Mouse (Mus musculus) myocyte (in vitro differentiated cells): ENCODE results near the gene Prkca. TPM values are rescaled to one million over a fixed set of nuclear protein-coding genes. Genes with fewer than 3 reads are reported as not detected.

ENCODE experiments used
- H3K27me3 ChIP-seq: one replicate; pipeline ENCODE4 v1.6.1; 2011; ENCODE audit not compliant: control insufficient read depth, insufficient read depth, insufficient read length
- H3K36me3 ChIP-seq: one replicate; pipeline ENCODE4 v1.6.1; 2011; ENCODE audit not compliant: control insufficient read depth, insufficient read depth
- H3K4me2 ChIP-seq: one replicate; pipeline ENCODE4 v1.6.1; 2011; ENCODE audit warnings: low read depth, control low read depth
- H3K4me3 ChIP-seq: one replicate; pipeline ENCODE4 v1.5.1; 2011; ENCODE audit warnings: mild to moderate bottlenecking, control low read depth, moderate library complexity
- H3K79me2 ChIP-seq: one replicate; pipeline ENCODE4 v1.6.1; 2011; ENCODE audit not compliant: control insufficient read depth, insufficient read depth
- H3ac ChIP-seq: one replicate; pipeline ENCODE4 v1.6.1; 2011; ENCODE audit not compliant: control insufficient read depth, insufficient read length
- CEBPB ChIP-seq: IDR thresholded peaks from 2 replicates; pipeline ENCODE4 v1.6.1; 2011; ENCODE audit warnings: mild to moderate bottlenecking, moderate library complexity; ENCODE audit not compliant: poor library complexity, insufficient read depth, severe bottlenecking
- E2F4 ChIP-seq: IDR thresholded peaks from one replicate; pipeline ENCODE4 v1.6.1; 2011; ENCODE audit warnings: mild to moderate bottlenecking, control low read depth, moderate library complexity; ENCODE audit not compliant: insufficient read depth
- MAX ChIP-seq: IDR thresholded peaks from one replicate; pipeline ENCODE4 v1.6.1; 2011; ENCODE audit warnings: low read depth, mild to moderate bottlenecking, control low read depth
- MYOD1 ChIP-seq, 3 experiments: IDR thresholded peaks; one replicate each; pipeline ENCODE4 v1.6.1; 2011; ENCODE audit warnings: control low read depth in 2 of 3, low read depth in 2 of 3, mild to moderate bottlenecking in 2 of 3, moderate library complexity in 1 of 3; ENCODE audit not compliant: insufficient read length in 2 of 3, control insufficient read depth in 1 of 3
- MYOG ChIP-seq, 3 experiments: IDR thresholded peaks; one replicate each; pipeline ENCODE4 v1.6.1; 2011; ENCODE audit warnings: control low read depth in 2 of 3, low read depth in 2 of 3, mild to moderate bottlenecking in 2 of 3; ENCODE audit not compliant: insufficient read length in 2 of 3, control insufficient read depth in 1 of 3, insufficient read depth in 1 of 3
- POLR2A ChIP-seq: IDR thresholded peaks from one replicate; pipeline ENCODE4 v1.6.1; 2011; ENCODE audit warnings: low read depth, mild to moderate bottlenecking, control low read depth, moderate library complexity; ENCODE audit not compliant: insufficient read length
- POLR2AphosphoS2 ChIP-seq: IDR thresholded peaks from one replicate; pipeline ENCODE4 v1.6.1; 2011; ENCODE audit warnings: low read depth, control low read depth; ENCODE audit not compliant: insufficient read length
- REST ChIP-seq: IDR thresholded peaks from one replicate; pipeline ENCODE4 v1.6.1; 2011; ENCODE audit warnings: mild to moderate bottlenecking, control low read depth, moderate library complexity; ENCODE audit not compliant: insufficient read depth, insufficient read length
- SRF ChIP-seq: IDR thresholded peaks from one replicate; pipeline ENCODE4 v1.6.1; 2011; ENCODE audit warnings: low read depth; ENCODE audit not compliant: control insufficient read depth, insufficient read length
- TCF12 ChIP-seq: IDR thresholded peaks from one replicate; pipeline ENCODE4 v1.6.1; 2011; ENCODE audit warnings: mild to moderate bottlenecking, control low read depth; ENCODE audit not compliant: poor library complexity, insufficient read depth, severe bottlenecking
- TCF3 ChIP-seq: IDR thresholded peaks from one replicate; pipeline ENCODE4 v1.6.1; 2011; ENCODE audit warnings: low read depth, control low read depth; ENCODE audit not compliant: insufficient read length
- USF1 ChIP-seq: IDR thresholded peaks from one replicate; pipeline ENCODE4 v1.6.1; 2011; ENCODE audit warnings: low read depth, mild to moderate bottlenecking, control low read depth, moderate library complexity
- polyA plus RNA-seq: library from polyadenylated mRNA; unstranded; fragments of >200 nt; fragmentation: generic; extraction: Trizol; gene quantifications from one replicate; pipeline ENCODE4 v1.2.1, GENCODE M21; 2012; ENCODE audit warnings: missing spikeins

Prkca gene
- polyA plus RNA-seq, 1 experiment, result 15.3 TPM

DNA sequence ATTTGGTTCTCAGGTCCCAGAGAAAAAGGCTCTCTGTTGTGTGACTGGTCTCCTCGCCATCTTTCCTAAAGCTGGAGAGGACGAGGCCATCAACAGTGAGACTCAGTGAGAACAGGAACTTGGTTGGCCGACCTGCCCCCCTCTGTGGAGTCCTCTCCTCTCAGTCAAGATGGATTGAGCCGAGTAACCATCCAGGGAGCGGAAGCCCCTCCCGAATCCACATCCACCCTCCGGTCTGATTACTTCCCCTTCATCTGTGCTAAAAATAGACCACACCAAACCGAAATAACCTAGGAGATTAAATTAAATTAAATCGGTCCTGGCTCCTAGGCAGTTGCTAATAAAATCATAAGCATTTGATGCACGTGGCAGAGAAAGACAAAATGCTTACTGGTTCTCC, 311.2 kb downstream of the Prkca start:
- Histone ChIP-seq H3K4me3 (no peak overlapping the region), H3K4me2 (no peak overlapping the region), H3K36me3 (no peaks in the 10 kb centered on the region), H3K27me3 (no peaks in the 10 kb centered on the region), H3ac (no peak overlapping the region), H3K79me2 (no peaks in the 10 kb centered on the region)
- TF ChIP-seq E2F4 (no peak), USF1 (no peak), TCF3 (no peak), POLR2A (no peak), POLR2AphosphoS2 (no peak), CEBPB (no peak), REST (no peak), SRF (no peak), MYOG (IDR thresholded peaks at IDR 0.05; ENCODE audit: control insufficient read depth in 1 of 3, insufficient read depth in 1 of 3, insufficient read length in 2 of 3, low read depth in 2 of 3) (no peak), TCF12 (no peak), MYOD1 (IDR thresholded peaks at IDR 0.05; ENCODE audit: control insufficient read depth in 1 of 3, insufficient read length in 2 of 3, low read depth in 2 of 3) (no peak), MAX (no peak)

DNA sequence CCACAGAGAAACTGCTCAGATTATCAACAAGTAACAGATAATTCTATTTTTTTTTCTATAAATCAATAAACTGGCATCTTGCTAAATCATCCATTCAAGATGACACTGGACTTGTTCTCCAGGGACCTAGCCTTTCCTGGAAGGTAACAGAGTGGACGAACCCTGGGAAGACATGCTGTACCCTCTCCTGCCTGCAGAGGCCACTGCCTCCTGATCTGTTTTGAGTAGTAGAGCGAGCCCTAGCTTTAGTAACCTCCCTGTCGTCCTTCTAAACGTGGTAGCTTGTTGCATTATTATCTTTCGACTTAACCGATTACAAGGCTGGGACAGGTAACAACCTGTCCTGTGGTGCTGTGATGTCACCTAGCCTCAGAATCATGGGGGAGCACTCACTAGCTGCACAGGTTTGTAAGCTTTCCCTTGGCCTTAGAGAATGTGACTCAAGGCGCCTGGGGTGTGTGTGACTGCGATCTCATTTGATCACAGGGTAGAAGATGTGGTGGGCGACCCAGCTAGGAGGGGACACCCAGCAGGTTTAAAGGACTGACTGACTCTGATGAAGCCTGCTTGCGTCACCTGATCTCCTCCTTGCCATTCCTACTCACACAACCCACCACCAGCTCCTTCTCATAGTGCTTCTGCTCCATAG, 312.6 kb downstream of the Prkca start:
- H3K4me3 ChIP-seq, result no peak overlapping the region
- H3K4me2 ChIP-seq, result no peak overlapping the region
- no peak overlapping the region for H3ac ChIP-seq
- no peaks in the 10 kb centered on the region for H3K27me3 ChIP-seq
- no peaks in the 10 kb centered on the region for H3K36me3 ChIP-seq
- H3K79me2 ChIP-seq, result no peaks in the 10 kb centered on the region
- TF ChIP-seq MYOG (IDR thresholded peaks at IDR 0.05; ENCODE audit: control insufficient read depth in 1 of 3, insufficient read depth in 1 of 3, insufficient read length in 2 of 3, low read depth in 2 of 3) (no peak), TCF12 (no peak), TCF3 (no peak), MAX (no peak), REST (no peak), E2F4 (no peak), CEBPB (no peak), POLR2AphosphoS2 (no peak), MYOD1 (IDR thresholded peaks at IDR 0.05; ENCODE audit: control insufficient read depth in 1 of 3, insufficient read length in 2 of 3, low read depth in 2 of 3) (no peak), SRF (no peak), USF1 (no peak), POLR2A (no peak)

DNA sequence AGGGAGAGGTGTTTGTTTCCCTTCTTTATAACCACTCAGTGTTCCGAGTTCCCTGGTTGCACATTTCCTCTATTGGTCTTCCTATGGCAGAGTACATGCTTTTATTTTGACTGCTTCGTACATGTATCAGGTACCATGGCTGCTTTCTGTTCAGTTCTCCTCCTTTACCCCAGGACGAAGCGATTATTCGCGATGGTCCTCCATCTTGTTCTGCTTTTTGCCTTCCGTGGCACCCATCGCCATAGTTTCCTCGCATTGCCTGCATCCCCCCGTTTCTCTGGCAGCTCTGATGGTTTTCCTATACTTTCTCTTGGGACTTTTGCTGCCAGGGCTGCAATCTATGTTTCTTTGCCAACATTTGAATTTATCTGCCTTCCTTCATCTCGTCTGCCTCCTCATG, 314.4 kb downstream of the Prkca start:
- H3ac ChIP-seq, result no peak overlapping the region
- no peaks in the 10 kb centered on the region for H3K36me3 ChIP-seq
- H3K79me2 ChIP-seq, result no peaks in the 10 kb centered on the region
- no peak overlapping the region for H3K4me2 ChIP-seq
- TF ChIP-seq SRF, result no peak
- no peak for TF ChIP-seq TCF12
- TF ChIP-seq E2F4, result no peak
- TF ChIP-seq TCF3, result no peak
- no peak for TF ChIP-seq MYOG (IDR thresholded peaks at IDR 0.05; ENCODE audit: control insufficient read depth in 1 of 3, insufficient read depth in 1 of 3, insufficient read length in 2 of 3, low read depth in 2 of 3)
- no peak for TF ChIP-seq MYOD1 (IDR thresholded peaks at IDR 0.05; ENCODE audit: control insufficient read depth in 1 of 3, insufficient read length in 2 of 3, low read depth in 2 of 3)
- no peak for TF ChIP-seq USF1
- TF ChIP-seq REST, result no peak
- no peaks in the 10 kb centered on the region for H3K27me3 ChIP-seq
- no peak overlapping the region for H3K4me3 ChIP-seq

DNA sequence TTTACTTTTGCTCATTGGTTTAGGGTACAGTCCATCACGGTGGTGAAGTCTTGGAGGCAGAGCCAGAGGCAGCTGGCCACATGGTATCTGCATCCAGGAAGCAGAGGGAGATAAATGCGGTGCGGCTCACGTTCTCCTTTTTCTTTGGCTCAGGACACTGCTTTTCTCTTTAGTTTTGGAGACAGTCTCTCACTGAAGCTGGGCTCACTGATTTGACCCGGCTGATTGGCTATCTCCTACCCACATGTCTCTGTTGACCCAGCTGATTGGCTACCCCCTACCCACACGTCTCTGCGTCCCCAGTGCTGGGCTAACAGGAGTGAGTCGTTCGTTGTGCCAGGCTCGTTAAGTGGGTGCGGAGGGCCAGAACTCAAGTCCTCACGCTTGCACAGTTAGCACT, 315.3 kb downstream of the Prkca start:
- no peak overlapping the region for H3ac ChIP-seq
- H3K27me3 ChIP-seq, result no peaks in the 10 kb centered on the region
- no peaks in the 10 kb centered on the region for H3K36me3 ChIP-seq
- TF ChIP-seq TCF3, result no peak
- no peak for TF ChIP-seq E2F4
- TF ChIP-seq TCF12, result no peak
- TF ChIP-seq POLR2A, result no peak
- TF ChIP-seq MYOG (IDR thresholded peaks at IDR 0.05; ENCODE audit: control insufficient read depth in 1 of 3, insufficient read depth in 1 of 3, insufficient read length in 2 of 3, low read depth in 2 of 3), result no peak
- H3K4me3 ChIP-seq, result no peak overlapping the region
- no peaks in the 10 kb centered on the region for H3K79me2 ChIP-seq
- H3K4me2 ChIP-seq, result no peak overlapping the region

DNA sequence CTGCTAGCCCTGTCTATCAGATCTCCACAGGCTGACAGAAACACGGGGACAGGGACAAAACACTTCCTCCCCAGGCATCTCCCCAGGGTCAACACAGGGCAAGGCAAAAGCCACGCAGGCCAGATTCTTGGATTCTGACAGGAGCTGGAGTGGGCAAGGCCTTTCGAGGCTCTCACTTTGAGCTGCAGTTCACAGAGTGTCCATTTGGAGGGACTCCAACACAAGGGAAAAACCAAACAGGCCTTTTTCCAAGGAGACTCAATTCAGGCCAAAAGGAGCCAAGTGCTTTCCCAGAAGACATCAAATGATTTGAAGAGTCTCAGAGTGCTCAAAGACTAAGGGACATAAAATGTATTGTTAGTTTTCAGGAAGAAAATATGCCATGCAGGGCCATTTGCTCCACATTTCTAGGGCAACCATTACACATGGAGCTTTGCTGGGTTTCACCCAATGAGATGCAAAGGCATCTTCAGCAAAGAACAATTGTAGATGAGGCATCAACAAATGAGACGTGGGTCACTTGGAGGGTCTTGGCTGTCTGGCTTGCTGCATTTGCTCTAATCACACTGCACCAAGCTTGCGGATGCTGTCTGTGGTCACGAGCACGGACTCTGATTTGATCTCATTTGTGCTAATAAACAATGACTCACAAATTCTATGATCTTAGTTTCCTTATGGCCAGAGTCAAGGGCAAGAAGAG, 317.9 kb downstream of the Prkca start:
- H3K27me3 ChIP-seq, result no peaks in the 10 kb centered on the region
- TF ChIP-seq POLR2A, result no peak
- no peak for TF ChIP-seq CEBPB
- no peak for TF ChIP-seq POLR2AphosphoS2
- no peak for TF ChIP-seq USF1
- no peak for TF ChIP-seq SRF
- TF ChIP-seq TCF12, result no peak
- H3K79me2 ChIP-seq, result no peaks in the 10 kb centered on the region

More for the DNA sequence above, 317.9 kb downstream of the Prkca start:
- H3K36me3 ChIP-seq, result no peaks in the 10 kb centered on the region
- H3ac ChIP-seq, result no peak overlapping the region
- H3K4me3 ChIP-seq, result no peak overlapping the region
- peak overlapping the region; percentile 13 for H3K4me2 ChIP-seq
